Mouse (Mus musculus) stomach, postnatal 0 days (tissue): ENCODE measurements at regions not wholly inside any gene's neighbourhood (a gene's known extent, or its start where the extent isn't known, plus 50 kb on each side); places are given as distances from the start of the nearest gene placed in this dataset.

Experiments
- CTCF ChIP-seq: IDR thresholded peaks from 2 replicates; pipeline ENCODE4 v1.5.1; 2016; ENCODE audit warnings: antibody characterized with exemption, low read depth, mild to moderate bottlenecking, moderate library complexity
- EP300 ChIP-seq: optimal IDR thresholded peaks from 2 replicates; pipeline ENCODE3; 2016; ENCODE audit warnings: antibody characterized with exemption

- TF ChIP-seq CTCF (no peak), EP300 (no peak)
These were observed 259.8 kb downstream of the Myh15 start for GRCm38 (mm10) chr16:49317061-49317460.
